Mouse (Mus musculus): Measurements from ENCODE around the gene Adcy1.

DNA sequence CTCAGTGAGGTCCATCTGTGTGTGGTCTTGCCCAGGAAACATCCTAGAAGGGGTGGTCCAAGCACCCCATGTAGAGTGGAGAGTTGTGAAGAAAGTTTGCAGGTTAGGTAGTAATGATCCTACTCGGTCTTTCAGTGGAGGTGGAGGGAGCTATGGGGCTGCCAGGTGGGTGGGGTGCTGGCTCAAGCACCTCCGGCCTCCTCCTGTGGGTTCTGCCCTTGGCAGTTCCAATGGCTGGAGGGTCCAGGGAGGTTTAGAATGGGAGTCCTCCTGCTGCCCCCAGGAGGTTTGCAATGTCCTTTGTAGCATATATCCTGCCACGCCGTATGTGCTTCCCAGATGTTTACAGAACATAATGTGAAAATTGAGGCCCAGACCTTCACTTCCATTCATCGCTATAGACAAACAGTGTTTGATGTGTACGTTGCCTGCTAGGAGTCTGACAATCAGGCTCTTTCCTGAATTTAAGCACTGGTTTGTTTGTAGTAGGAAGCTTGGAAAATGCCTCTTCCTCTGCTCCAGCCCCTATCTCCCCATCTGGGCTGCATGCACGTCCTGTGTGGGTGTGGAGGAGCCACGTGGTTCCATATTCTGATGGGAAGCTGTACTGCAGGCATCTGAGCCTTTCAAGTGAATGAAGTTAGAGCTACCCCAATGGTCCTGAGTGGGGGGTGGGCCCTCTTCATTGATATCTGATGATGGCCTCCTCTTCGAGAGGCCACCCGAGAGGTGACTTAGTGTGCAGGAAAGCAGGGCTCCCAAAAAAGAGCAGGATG is 135.4 kb downstream of the Adcy1 start:
- TF ChIP-seq POLR2A (IDR thresholded peaks at IDR 0.05; ENCODE audit: low read depth, low read length) (no peak), CTCF (conservative IDR thresholded peaks at IDR 0.05; ENCODE audit: insufficient read depth, insufficient read length, low read depth, low read length) (no peak)
